Mouse (Mus musculus) kidney, postnatal 10 days (tissue): ENCODE measurements at regions not wholly inside any gene's neighbourhood (a gene's known extent, or its start where the extent isn't known, plus 50 kb on each side); places are given as distances from the start of the nearest gene placed in this dataset.

Source experiments
- DNase-seq: peaks from one replicate; pipeline ENCODE4 v3.0.0; 2021; ENCODE audit warnings: mixed read lengths

DNA sequence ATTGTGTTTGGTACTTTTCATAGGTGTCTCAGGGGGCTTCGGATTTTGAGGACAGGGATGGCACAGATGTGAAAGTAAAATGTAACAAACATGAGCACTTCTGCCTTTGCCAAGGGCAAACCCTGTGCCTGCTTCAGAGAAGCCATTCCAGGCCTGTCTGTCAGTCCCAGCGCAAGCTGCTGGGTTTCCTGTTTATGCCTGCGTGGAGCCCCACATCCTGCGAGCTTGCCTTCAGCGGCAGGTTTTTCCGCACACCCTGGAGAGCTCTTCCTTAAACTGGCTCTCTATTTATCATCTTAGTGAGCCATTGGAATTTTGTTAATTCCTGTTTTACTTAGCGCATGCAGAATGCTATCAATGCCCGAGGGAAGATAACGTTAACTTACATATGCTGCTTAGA lies 159.5 kb downstream of the Zfp281 start:
- DNase-seq: peak; percentile 51

DNA sequence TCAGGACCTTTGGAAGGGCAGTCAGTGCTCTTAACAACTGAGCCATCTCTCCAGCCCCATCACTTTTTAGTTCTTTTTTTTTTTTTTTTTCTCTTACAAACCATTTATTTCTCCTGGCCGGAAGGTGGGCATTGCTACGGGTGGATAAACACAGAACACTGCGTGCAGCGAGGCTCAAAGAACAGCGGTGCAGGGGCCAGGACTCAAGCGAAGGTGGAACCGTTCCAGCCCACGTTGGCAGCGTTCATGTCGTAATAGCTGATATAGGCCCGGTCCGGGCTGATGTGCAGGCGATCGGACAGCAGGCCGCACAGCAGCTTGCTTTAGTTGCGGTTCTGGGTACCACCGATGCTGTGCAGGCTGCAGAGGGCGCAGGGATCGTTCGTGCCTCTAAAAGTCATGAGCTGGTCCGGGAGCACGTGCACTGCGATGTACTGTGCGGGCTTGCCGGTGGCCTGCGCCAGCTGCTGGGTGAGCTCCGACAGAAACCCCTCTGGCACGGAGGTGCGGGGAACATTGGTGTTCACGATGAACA lies 164.3 kb downstream of the Zfp281 start:
- DNase-seq: no peak

DNA sequence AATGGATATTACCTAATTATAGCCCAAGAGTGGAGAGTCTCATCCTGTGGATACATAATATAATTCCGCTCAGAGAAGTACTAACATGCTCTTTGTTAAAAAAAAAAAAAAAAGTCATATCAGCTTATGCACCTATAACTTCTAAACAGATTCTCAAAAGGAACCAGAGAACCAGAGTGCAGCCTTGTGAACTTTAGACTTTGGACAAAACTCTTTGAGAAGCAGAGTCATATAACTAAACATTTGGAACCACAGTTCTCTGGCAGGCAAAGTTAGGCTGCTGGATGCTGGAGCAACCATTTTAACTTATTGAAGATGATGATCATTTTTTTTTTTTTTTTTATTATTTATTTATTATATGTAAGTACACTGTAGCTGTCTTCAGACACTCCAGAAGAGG lies 166.9 kb downstream of the Zfp281 start:
- no peak for DNase-seq
